Mouse (Mus musculus): ENCODE measurements around the gene Mical3. TPM values are rescaled to one million over a fixed set of nuclear protein-coding genes. Genes with fewer than 3 reads are reported as not detected.
A peak's percentile ranks its signal among the peaks of the same experiment; 100 is the strongest.

Gene Mical3
- polyA plus RNA-seq, 1 experiment from 2014 or later = 11.7 TPM

GRCm38 (mm10) chr6:120991857-120992256 lies 138.9 kb downstream of the Mical3 start:
- Histone ChIP-seq H3K4me3 (replicated peaks) (no peak overlapping the region), H3K4me2 (no peak overlapping the region), H3K36me3 (no peaks in the 10 kb centered on the region), H3K27ac (no peak overlapping the region), H3K9ac (no peak overlapping the region), H3K9me3 (no peaks in the 10 kb centered on the region), H3K27me3 (replicated peaks) (no peaks in the 10 kb centered on the region), H3K4me1 (no peaks in the 10 kb centered on the region)
- 66% methylated on average over 6 of the region's 6 CpGs for WGBS
- ATAC-seq (ENCODE audit: insufficient read depth, low FRiP score, low read depth) = no peak

GRCm38 (mm10) chr6:120987571-120988084 lies 143.2 kb downstream of the Mical3 start:
- Histone ChIP-seq H3K4me2 (no peak overlapping the region), H3K4me1 (no peaks in the 10 kb centered on the region), H3K4me3 (replicated peaks) (no peak overlapping the region), H3K27me3 (replicated peaks) (no peaks in the 10 kb centered on the region), H3K9ac (no peak overlapping the region), H3K27ac (no peak overlapping the region), H3K36me3 (no peaks in the 10 kb centered on the region), H3K9me3 (no peaks in the 10 kb centered on the region)
- no peak for ATAC-seq (ENCODE audit: insufficient read depth, low FRiP score, low read depth)
- 42% methylated on average over 10 of the region's 10 CpGs for WGBS

GRCm38 (mm10) chr6:120987164-120987563 lies 143.6 kb downstream of the Mical3 start:
- H3K27ac ChIP-seq = no peak overlapping the region
- ATAC-seq (ENCODE audit: insufficient read depth, low FRiP score, low read depth) = no peak
- H3K9me3 ChIP-seq = no peaks in the 10 kb centered on the region
- no peaks in the 10 kb centered on the region for H3K36me3 ChIP-seq
- no peak overlapping the region for H3K9ac ChIP-seq
- H3K4me2 ChIP-seq = no peak overlapping the region
- no peak overlapping the region for H3K4me3 ChIP-seq (replicated peaks)
- H3K4me1 ChIP-seq = no peaks in the 10 kb centered on the region
- WGBS = 71% methylated on average over 10 of the region's 10 CpGs
- no peaks in the 10 kb centered on the region for H3K27me3 ChIP-seq (replicated peaks)

GRCm38 (mm10) chr6:120986172-120986571 lies 144.6 kb downstream of the Mical3 start:
- Histone ChIP-seq H3K27me3 (replicated peaks) (no peaks in the 10 kb centered on the region), H3K9ac (no peak overlapping the region), H3K4me3 (replicated peaks) (no peak overlapping the region), H3K4me2 (no peak overlapping the region), H3K27ac (no peak overlapping the region), H3K36me3 (no peaks in the 10 kb centered on the region), H3K9me3 (no peaks in the 10 kb centered on the region), H3K4me1 (no peaks in the 10 kb centered on the region)
- 95% methylated on average over 3 of the region's 3 CpGs for WGBS
- ATAC-seq (ENCODE audit: insufficient read depth, low FRiP score, low read depth) = no peak

GRCm38 (mm10) chr6:120982314-120982713 lies 148.5 kb downstream of the Mical3 start:
- peaks cover 13% of the 10 kb centered on the region; the same call in 1 of the 2 replicates for H3K4me1 ChIP-seq
- H3K36me3 ChIP-seq = no peaks in the 10 kb centered on the region
- no peak overlapping the region for H3K9ac ChIP-seq
- no peaks in the 10 kb centered on the region for H3K9me3 ChIP-seq
- no peak overlapping the region for H3K4me3 ChIP-seq (replicated peaks)
- H3K27ac ChIP-seq = no peak overlapping the region
- H3K27me3 ChIP-seq (replicated peaks) = no peaks in the 10 kb centered on the region
- no peak overlapping the region for H3K4me2 ChIP-seq
- no peak for ATAC-seq (ENCODE audit: insufficient read depth, low FRiP score, low read depth)
- WGBS = 93% methylated on average over 13 of the region's 13 CpGs

GRCm38 (mm10) chr6:120981537-120981936 lies 149.3 kb downstream of the Mical3 start:
- Histone ChIP-seq H3K27me3 (replicated peaks) (no peaks in the 10 kb centered on the region), H3K4me3 (replicated peaks) (no peak overlapping the region), H3K36me3 (no peaks in the 10 kb centered on the region), H3K9ac (no peak overlapping the region), H3K9me3 (no peaks in the 10 kb centered on the region), H3K4me2 (no peak overlapping the region), H3K27ac (no peak overlapping the region), H3K4me1 (peaks cover 13% of the 10 kb centered on the region; the same call in 1 of the 2 replicates)
- WGBS = 55% methylated on average over 6 of the region's 6 CpGs
- no peak for ATAC-seq (ENCODE audit: insufficient read depth, low FRiP score, low read depth)

- H3K9ac ChIP-seq = no peak overlapping the region
- no peak overlapping the region for H3K4me3 ChIP-seq (replicated peaks)
- no peaks in the 10 kb centered on the region for H3K9me3 ChIP-seq
- H3K36me3 ChIP-seq = no peaks in the 10 kb centered on the region
- peak; percentile 41; the same call in 1 of the 2 replicates for ATAC-seq (ENCODE audit: insufficient read depth, low FRiP score, low read depth)
- WGBS = 40% methylated on average over 18 of the region's 18 CpGs
- no peaks in the 10 kb centered on the region for H3K27me3 ChIP-seq (replicated peaks)
- H3K4me2 ChIP-seq = no peak overlapping the region
- peak overlapping the region; percentile 49 for H3K27ac ChIP-seq
- peaks cover 13% of the 10 kb centered on the region; the same call in 1 of the 2 replicates for H3K4me1 ChIP-seq
Observed at GRCm38 (mm10) chr6:120978019-120978621, 152.7 kb downstream of the Mical3 start.

GRCm38 (mm10) chr6:120976991-120977390 lies 153.8 kb downstream of the Mical3 start:
- Histone ChIP-seq H3K36me3 (no peaks in the 10 kb centered on the region), H3K9ac (no peak overlapping the region), H3K9me3 (no peaks in the 10 kb centered on the region), H3K27me3 (replicated peaks) (no peaks in the 10 kb centered on the region), H3K4me3 (replicated peaks) (no peak overlapping the region), H3K4me2 (no peak overlapping the region), H3K27ac (no peak overlapping the region), H3K4me1 (peaks cover 13% of the 10 kb centered on the region; the same call in 1 of the 2 replicates)
- 69% methylated on average over 11 of the region's 11 CpGs for WGBS
- ATAC-seq (ENCODE audit: insufficient read depth, low FRiP score, low read depth) = no peak

GRCm38 (mm10) chr6:120976097-120976496 lies 154.7 kb downstream of the Mical3 start:
- Histone ChIP-seq H3K9ac (no peak overlapping the region), H3K4me1 (peaks cover 13% of the 10 kb centered on the region; the same call in 1 of the 2 replicates), H3K36me3 (no peaks in the 10 kb centered on the region), H3K9me3 (no peaks in the 10 kb centered on the region), H3K27me3 (replicated peaks) (no peaks in the 10 kb centered on the region), H3K4me2 (no peak overlapping the region), H3K27ac (no peak overlapping the region), H3K4me3 (replicated peaks) (no peak overlapping the region)
- 57% methylated on average over 12 of the region's 12 CpGs for WGBS
- no peak for ATAC-seq (ENCODE audit: insufficient read depth, low FRiP score, low read depth)

- H3K27ac ChIP-seq = no peak overlapping the region
- no peaks in the 10 kb centered on the region for H3K27me3 ChIP-seq (replicated peaks)
- 56% methylated on average over 14 of the region's 14 CpGs for WGBS
- no peak overlapping the region for H3K4me2 ChIP-seq
- no peak; the same call in 1 of the 2 replicates for ATAC-seq (ENCODE audit: insufficient read depth, low FRiP score, low read depth)
- H3K9ac ChIP-seq = no peak overlapping the region
- H3K36me3 ChIP-seq = 0 out of 2 replicates have a peak, but pooled peaks cover 4% of the 10 kb centered on the region
- H3K9me3 ChIP-seq = no peaks in the 10 kb centered on the region
- H3K4me1 ChIP-seq = no peaks in the 10 kb centered on the region
- no peak overlapping the region for H3K4me3 ChIP-seq (replicated peaks)
Observed at GRCm38 (mm10) chr6:120971797-120972590, 158.8 kb downstream of the Mical3 start.

- ATAC-seq (ENCODE audit: insufficient read depth, low FRiP score, low read depth) = no peak
- Histone ChIP-seq H3K4me1 (no peaks in the 10 kb centered on the region), H3K9ac (no peak overlapping the region), H3K9me3 (no peaks in the 10 kb centered on the region), H3K4me2 (no peak overlapping the region), H3K36me3 (0 out of 2 replicates have a peak, but pooled peaks cover 4% of the 10 kb centered on the region), H3K27me3 (replicated peaks) (no peaks in the 10 kb centered on the region), H3K27ac (no peak overlapping the region), H3K4me3 (replicated peaks) (no peak overlapping the region)
- 69% methylated on average over 8 of the region's 8 CpGs for WGBS
Observed at GRCm38 (mm10) chr6:120970939-120971796, 159.6 kb downstream of the Mical3 start.

Data from stomach, embryonic 15.5 days (tissue).